In genomic region chr8:100072059-100072729, GRCm38 (mm10) we compare ENCODE assay signal across 18 mouse cellular contexts.
DNase-seq lines count a peak whose midpoint lies in the region; ATAC-seq lines count a peak whose summit lies in the region.
"Had no signal": no experiment of that assay in that cellular context is flagged by ENCODE, and none has a peak within 500 bp of the region (broad histone marks: within the 10 kb centered on the region; RNA-seq: fewer than 3 reads in every experiment).

No protein-coding gene starts in this region.

- H3K9me3 ChIP-seq in forebrain, embryonic 15.5 days = no peaks in the 10 kb centered on the region
- no peaks in the 10 kb centered on the region for H3K9me3 ChIP-seq in forebrain, embryonic 11.5 days (ENCODE audit: control insufficient read depth, low read length)
- H3K9me3 ChIP-seq in forebrain, embryonic 16.5 days (ENCODE audit: control insufficient read depth, low read length) = no peaks in the 10 kb centered on the region
- H3K9me3 ChIP-seq: hindbrain, embryonic 12.5 days; hindbrain, embryonic 15.5 days had no signal

- ATAC-seq in forebrain, embryonic 15.5 days (replicated peaks) = peak; percentile 53
- no peak for ATAC-seq in forebrain, embryonic 11.5 days (replicated peaks; ENCODE audit: low FRiP score)
- peak; percentile 62 for ATAC-seq in forebrain, embryonic 16.5 days
- ATAC-seq: CD4-positive, CD25-positive, alpha-beta regulatory T cell, adult 4 months; intestine, postnatal 0 days had no signal

- H3K36me3 ChIP-seq in forebrain, embryonic 15.5 days = no peaks in the 10 kb centered on the region
- no peaks in the 10 kb centered on the region for H3K36me3 ChIP-seq in forebrain, embryonic 11.5 days (ENCODE audit: control insufficient read depth, insufficient read depth, low read length)
- H3K36me3 ChIP-seq in forebrain, embryonic 16.5 days (ENCODE audit: control insufficient read depth, insufficient read depth) = no peaks in the 10 kb centered on the region
- H3K36me3 ChIP-seq: hindbrain, embryonic 12.5 days; hindbrain, embryonic 15.5 days had no signal

- no peak overlapping the region for H3K27ac ChIP-seq in forebrain, embryonic 15.5 days (replicated peaks)
- H3K27ac ChIP-seq in forebrain, embryonic 11.5 days (ENCODE audit: low read depth, low read length) = no peak overlapping the region
- no peak overlapping the region for H3K27ac ChIP-seq in forebrain, embryonic 16.5 days (ENCODE audit: low read length)
- H3K27ac ChIP-seq: hindbrain, embryonic 12.5 days; hindbrain, embryonic 15.5 days had no signal

- no peak overlapping the region for H3K4me2 ChIP-seq in forebrain, embryonic 15.5 days (replicated peaks)
- no peak overlapping the region for H3K4me2 ChIP-seq in forebrain, embryonic 11.5 days (ENCODE audit: low read depth, low read length, severe bottlenecking)
- no peak overlapping the region for H3K4me2 ChIP-seq in forebrain, embryonic 16.5 days (ENCODE audit: low read length)
- H3K4me2 ChIP-seq: heart, embryonic 11.5 days; hindbrain, embryonic 12.5 days; hindbrain, embryonic 15.5 days had no signal

- 57% methylated on average over 5 of the region's 5 CpGs for WGBS in forebrain, embryonic 15.5 days
- 89% methylated on average over 5 of the region's 5 CpGs for WGBS in forebrain, embryonic 11.5 days
- WGBS in forebrain, embryonic 16.5 days = 64% methylated on average over 5 of the region's 5 CpGs

- H3K4me1 ChIP-seq in forebrain, embryonic 15.5 days = no peaks in the 10 kb centered on the region
- no peaks in the 10 kb centered on the region for H3K4me1 ChIP-seq in forebrain, embryonic 11.5 days (replicated peaks; ENCODE audit: control insufficient read depth, insufficient read depth, low read length)
- no peaks in the 10 kb centered on the region for H3K4me1 ChIP-seq in forebrain, embryonic 16.5 days (replicated peaks; ENCODE audit: control insufficient read depth, insufficient read depth, low read length)
- H3K4me1 ChIP-seq: hindbrain, embryonic 12.5 days; hindbrain, embryonic 15.5 days had no signal

- no peak for DNase-seq in forebrain, embryonic 11.5 days (ENCODE audit: low spot score)
- peak; percentile 8 for DNase-seq in layer of hippocampus, adult 9-11 months
- DNase-seq in layer of hippocampus, adult 9-10 months (ENCODE audit: low spot score) = no peak
- DNase-seq in frontal cortex, postnatal 36 days (ENCODE audit: low spot score in 2 of 2) = no peak
- DNase-seq: adrenal gland, adult 2 months; adrenal gland, postnatal 14 days; cerebellum, adult 18-20 months; cerebellum, adult 9-10 months; cerebellum, postnatal 14 days; gastrocnemius, postnatal 10 days; gastrocnemius, postnatal 36 days had no signal

- H3K9ac ChIP-seq in forebrain, embryonic 15.5 days (replicated peaks) = no peak overlapping the region
- H3K9ac ChIP-seq in forebrain, embryonic 11.5 days (ENCODE audit: low read length) = no peak overlapping the region
- H3K9ac ChIP-seq in forebrain, embryonic 16.5 days (replicated peaks; ENCODE audit: low read depth, low read length) = no peak overlapping the region
- H3K9ac ChIP-seq: hindbrain, embryonic 12.5 days; hindbrain, embryonic 15.5 days had no signal

- no peaks in the 10 kb centered on the region for H3K27me3 ChIP-seq in forebrain, embryonic 15.5 days
- no peaks in the 10 kb centered on the region for H3K27me3 ChIP-seq in forebrain, embryonic 11.5 days (ENCODE audit: control insufficient read depth, insufficient read depth, low read length)
- H3K27me3 ChIP-seq in forebrain, embryonic 16.5 days (replicated peaks; ENCODE audit: control insufficient read depth, insufficient read depth, low read length) = no peaks in the 10 kb centered on the region
- H3K27me3 ChIP-seq: hindbrain, embryonic 12.5 days; hindbrain, embryonic 15.5 days had no signal

- no peak overlapping the region for H3K4me3 ChIP-seq in forebrain, embryonic 15.5 days
- H3K4me3 ChIP-seq in forebrain, embryonic 11.5 days (ENCODE audit: low read depth, low read length) = no peak overlapping the region
- H3K4me3 ChIP-seq in forebrain, embryonic 16.5 days (replicated peaks; ENCODE audit: low read length) = no peak overlapping the region
- H3K4me3 ChIP-seq: hindbrain, embryonic 12.5 days; hindbrain, embryonic 15.5 days had no signal
